Mouse (Mus musculus) heart, embryonic 11.5 days (tissue): Measurements from ENCODE around the gene Gm29049. TPM values are rescaled to one million over a fixed set of nuclear protein-coding genes. Genes with fewer than 3 reads are reported as not detected.
"Not testable (repeated sequence)": the region's sequence is repeated elsewhere in the genome, so short reads cannot be mapped to it uniquely, and the experiment has no call there.

Source experiments
- ATAC-seq: fragments of 200-750 bp; cut with Nextera tagmentation; replicated peaks from 2 replicates; pipeline ENCODE4 v1.8.0; 2017; ENCODE audit warnings: moderate library complexity; ENCODE audit not compliant: insufficient number of reproducible peaks, low FRiP score, low TSS enrichment
- H3K27ac ChIP-seq: fragments of 300-500 bp; sonication (generic); 2 replicates; pipeline ENCODE4 v1.5.1; 2014; ENCODE audit warnings: mild to moderate bottlenecking, low read depth, low read length
- H3K27me3 ChIP-seq: fragments of 300-500 bp; sonication (generic); 2 replicates; pipeline ENCODE4 v1.6.1; 2014; ENCODE audit warnings: mild to moderate bottlenecking, low read length, mixed read lengths; ENCODE audit not compliant: control insufficient read depth, insufficient read depth
- H3K36me3 ChIP-seq: fragments of 300-500 bp; sonication (generic); 2 replicates; pipeline ENCODE4 v1.6.1; 2014; ENCODE audit warnings: mild to moderate bottlenecking, low read length, moderate library complexity, mixed read lengths; ENCODE audit not compliant: control insufficient read depth, insufficient read depth
- H3K4me1 ChIP-seq: fragments of 300-500 bp; sonication (generic); 2 replicates; pipeline ENCODE4 v1.6.1; 2014; ENCODE audit warnings: low read length; ENCODE audit not compliant: control insufficient read depth, insufficient read depth
- H3K4me2 ChIP-seq: fragments of 300-500 bp; sonication (generic); 2 replicates; pipeline ENCODE4 v1.6.1; 2014; ENCODE audit warnings: mild to moderate bottlenecking, moderate library complexity
- H3K4me3 ChIP-seq: fragments of 300-500 bp; sonication (generic); 2 replicates; pipeline ENCODE4 v1.5.1; 2014; ENCODE audit warnings: low read depth, low read length
- H3K9ac ChIP-seq: fragments of 300-500 bp; sonication (generic); 2 replicates; pipeline ENCODE4 v1.6.1; 2014; ENCODE audit warnings: mild to moderate bottlenecking, low read depth, low read length, moderate library complexity
- H3K9me3 ChIP-seq: fragments of 300-500 bp; sonication (generic); replicated peaks from 2 replicates; pipeline ENCODE4 v1.6.1; 2016; ENCODE audit warnings: low read length; ENCODE audit not compliant: control insufficient read depth
- WGBS: fragments of 180-500 bp; shearing (Covaris S2); extraction: QIAGEN DNeasy Blood & Tissue Kit; methylation state at CpG from one replicate; pipeline ENCODE4 v1.1.7; 2014; ENCODE audit not compliant: insufficient replicate concordance; 5-methylcytosine and 5-hydroxymethylcytosine counted together
- polyA plus RNA-seq: library from polyadenylated mRNA; unstranded; fragments of >200 nt; fragmentation: Nextera tagmentation; extraction: Ambion mirVana; gene quantifications from 2 replicates; pipeline ENCODE4 v1.2.1, GENCODE M21; 2014

Gene Gm29049
- not detected in 2 replicates for polyA plus RNA-seq

- not testable (repeated sequence) for ATAC-seq, H3K27ac ChIP-seq
These were observed at the start of gene Gm29049 for GRCm38 (mm10) chrY:7997068-7997467. Gene Gm29049 (minus strand): TSS chrY:7997168.

More at GRCm38 (mm10) chrY:7997068-7997467, at the start of gene Gm29049:
- H3K27me3 ChIP-seq, H3K4me1 ChIP-seq, H3K36me3 ChIP-seq, H3K9me3 ChIP-seq, H3K9ac ChIP-seq, H3K4me2 ChIP-seq, H3K4me3 ChIP-seq: not testable (repeated sequence)
- no CpG with 5 or more reads among the region's 3 CpGs for WGBS

Other genes starting within 250 kb of the Gm29049 start
- not detected in 2 replicates for gene Gm20825, start 74.3 kb upstream of the Gm29049 start, polyA plus RNA-seq